Mouse (Mus musculus) G1E (cell line): ENCODE results near the gene Fam124a.

Experiments used
- CTCF ChIP-seq: IDR thresholded peaks from 2 replicates; pipeline ENCODE4 v1.5.1; 2012; ENCODE audit warnings: low read depth, low read length, inconsistent platforms, mixed read lengths
- GATA1 ChIP-seq: IDR thresholded peaks from 2 replicates; pipeline ENCODE4 v1.6.1; 2012; ENCODE audit warnings: borderline replicate concordance, low read length, inconsistent platforms, mixed read lengths
- GATA2 ChIP-seq: IDR thresholded peaks from 2 replicates; pipeline ENCODE4 v1.6.1; 2012; ENCODE audit warnings: low read depth, low read length, inconsistent platforms, borderline replicate concordance

- no peak for TF ChIP-seq CTCF
- TF ChIP-seq GATA2, result no peak
- no peak for TF ChIP-seq GATA1
These were observed 82.2 kb downstream of the Fam124a start for GRCm38 (mm10) chr14:62637436-62638344.
